Mouse (Mus musculus): Measurements from ENCODE around the gene Usp53. TPM values are rescaled to one million over a fixed set of nuclear protein-coding genes. Genes with fewer than 3 reads are reported as not detected.

Gene Usp53
- 10 to 100 TPM; 28.8 to 28.9 TPM for total RNA-seq (2021)
- long read RNA-seq, experiment 1, full-length matches to known transcripts = 6 of 17 reads
- long read RNA-seq, experiment 1, partial matches to known transcripts = 3 of 17 reads
- long read RNA-seq, experiment 1, other reads (novel, unspliced or antisense) = 8 of 17 reads
- long read RNA-seq, experiment 2, partial matches to known transcripts = 3 of 4 reads
- long read RNA-seq, experiment 2, other reads (novel, unspliced or antisense) = 1 of 4 reads

DNA sequence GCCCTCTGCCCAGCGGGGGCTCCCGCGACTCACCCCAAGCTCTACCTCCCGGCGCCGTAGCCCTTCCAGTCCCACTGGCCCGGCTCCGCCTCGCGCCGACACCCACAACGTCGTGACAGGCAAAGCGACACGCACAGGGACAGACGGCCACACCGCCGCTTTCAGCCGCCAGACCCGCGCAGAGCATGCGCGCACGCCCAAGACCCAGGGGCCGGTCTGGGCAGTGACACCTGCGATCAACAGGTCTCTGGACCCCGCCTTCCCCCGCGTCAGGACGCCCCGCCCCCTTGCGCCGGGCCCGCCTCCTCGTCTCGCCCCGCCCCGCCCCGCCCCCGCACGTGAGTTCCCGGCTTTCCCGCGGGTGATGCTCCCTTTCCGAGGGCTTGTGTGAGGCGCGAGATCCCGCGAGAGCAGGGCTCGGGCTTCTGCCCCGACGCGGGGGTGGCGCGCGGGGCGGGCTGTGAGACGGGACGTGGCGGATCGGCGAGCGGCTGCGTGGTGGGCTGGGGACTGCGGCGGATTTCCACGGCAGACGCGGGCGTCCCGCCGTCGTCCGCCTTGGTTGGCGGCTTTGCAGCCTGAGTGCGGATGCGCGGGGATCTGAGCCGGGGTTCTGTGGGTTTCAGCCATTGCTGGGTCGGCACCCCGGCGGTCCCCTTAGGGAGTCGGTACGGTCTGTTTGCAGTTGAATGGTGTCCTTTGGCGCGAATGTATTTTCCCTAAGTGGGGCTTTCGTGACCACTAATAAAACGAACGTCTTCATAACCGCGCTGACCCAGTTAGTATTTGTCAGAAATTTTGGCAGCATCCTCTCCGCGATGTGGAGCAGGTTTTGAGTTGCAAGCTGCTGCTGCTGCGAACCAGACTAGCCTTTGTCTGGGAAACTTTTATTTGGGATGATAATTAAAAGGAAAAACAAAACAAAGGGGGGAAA is at the start of gene Usp53:
Usp53 (minus strand) TSS at position 262 of the 934 bp plus-strand sequence.
- DNase-seq (ENCODE audit: low spot score in 2 of 2) = peak; percentile 88 to 94

DNA sequence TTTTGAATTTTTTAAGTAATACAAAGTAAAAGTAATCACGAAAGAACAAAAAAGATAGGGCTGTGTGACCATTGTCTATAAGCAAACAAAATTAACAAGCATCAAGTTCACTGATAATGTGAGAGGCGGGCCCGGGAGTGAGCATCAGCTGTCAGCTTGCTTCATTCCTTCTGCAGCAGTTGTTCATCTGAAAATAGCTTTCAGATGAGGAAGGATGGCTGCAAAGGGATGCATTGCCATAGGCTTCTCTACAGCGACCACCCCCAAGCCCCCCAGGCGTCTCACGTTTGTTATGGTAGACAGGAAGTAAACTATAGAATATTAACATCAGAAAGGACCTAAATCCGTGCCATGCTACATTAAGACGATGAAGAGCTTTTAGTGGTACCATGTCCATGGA is 49.5 kb upstream of the Usp53 start:
- no peak for DNase-seq (ENCODE audit: low spot score in 2 of 2)

DNA sequence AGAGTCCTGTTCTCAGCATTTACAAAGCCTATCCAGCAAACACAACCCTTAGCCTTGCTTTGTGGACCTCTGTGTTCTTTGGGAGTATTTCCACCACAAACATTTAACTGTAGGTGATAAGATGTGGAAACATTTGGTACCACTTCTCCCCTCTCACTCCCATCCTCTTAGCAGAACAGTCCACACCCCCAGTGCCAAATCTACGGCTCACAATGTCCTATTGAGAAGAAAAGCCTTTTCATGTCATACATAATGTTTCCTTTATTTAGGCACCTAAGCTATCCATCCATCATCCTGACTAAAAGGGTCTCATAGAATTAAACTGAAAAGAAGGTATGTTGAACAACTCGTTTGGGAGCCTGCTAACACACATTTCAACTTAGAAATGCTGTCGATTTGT is 41.3 kb upstream of the Usp53 start:
- no peak for DNase-seq (ENCODE audit: low spot score in 2 of 2)

DNA sequence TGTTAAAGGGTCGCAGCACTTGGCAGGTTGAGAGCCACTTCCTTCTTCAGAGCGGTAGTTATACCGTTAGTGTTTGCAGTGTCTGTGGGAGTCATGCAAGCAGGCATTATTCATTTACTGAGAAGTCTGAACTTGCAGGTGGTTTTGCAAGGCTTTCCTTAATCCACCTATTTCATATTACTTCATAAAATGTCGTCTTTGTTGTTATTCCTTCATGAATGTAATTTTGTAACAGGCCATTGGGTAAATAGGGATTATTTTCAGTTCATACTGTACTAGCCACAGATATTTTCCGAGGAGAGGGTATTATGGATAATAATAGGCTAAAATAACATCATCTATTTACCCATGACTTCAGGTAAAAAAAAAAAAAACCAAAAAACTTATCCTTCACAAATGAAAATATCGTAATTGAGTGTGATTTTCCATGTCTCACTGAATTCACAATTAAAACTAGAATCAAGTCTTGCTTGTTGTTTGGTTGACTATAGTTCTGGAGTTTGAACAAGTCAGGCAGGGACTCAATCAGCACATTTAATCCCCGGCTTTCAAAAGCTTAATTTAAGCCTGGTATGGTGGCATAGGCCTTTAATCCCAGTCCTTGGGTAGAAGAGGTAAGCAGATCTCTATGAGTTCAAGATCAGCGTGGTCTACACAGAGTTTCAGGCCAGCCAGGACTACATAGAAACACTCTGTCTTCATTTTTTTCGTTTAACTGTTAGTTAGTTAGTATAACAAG is 40.4 kb upstream of the Usp53 start:
- no peak for DNase-seq (ENCODE audit: low spot score in 2 of 2)

DNA sequence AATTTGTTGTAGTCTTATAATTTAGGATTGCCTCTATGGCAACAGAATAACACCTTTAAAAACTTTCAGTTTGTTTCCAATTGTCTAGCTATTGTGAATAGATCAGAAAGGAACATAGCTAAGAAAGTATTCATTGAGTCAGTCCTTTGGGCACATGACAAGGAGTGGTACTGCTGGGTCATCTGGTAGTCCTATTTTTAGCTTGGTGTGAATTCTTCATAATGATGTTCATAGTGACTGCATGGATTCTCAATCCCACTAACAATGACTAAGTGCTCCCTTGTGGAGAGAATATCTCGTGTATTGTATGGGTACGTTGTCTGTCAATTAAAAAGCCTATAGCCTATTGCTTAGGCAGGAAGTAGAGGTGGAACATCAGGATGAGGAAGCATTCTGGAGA is 34.5 kb upstream of the Usp53 start:
- DNase-seq (ENCODE audit: low spot score in 2 of 2) = no peak

DNA sequence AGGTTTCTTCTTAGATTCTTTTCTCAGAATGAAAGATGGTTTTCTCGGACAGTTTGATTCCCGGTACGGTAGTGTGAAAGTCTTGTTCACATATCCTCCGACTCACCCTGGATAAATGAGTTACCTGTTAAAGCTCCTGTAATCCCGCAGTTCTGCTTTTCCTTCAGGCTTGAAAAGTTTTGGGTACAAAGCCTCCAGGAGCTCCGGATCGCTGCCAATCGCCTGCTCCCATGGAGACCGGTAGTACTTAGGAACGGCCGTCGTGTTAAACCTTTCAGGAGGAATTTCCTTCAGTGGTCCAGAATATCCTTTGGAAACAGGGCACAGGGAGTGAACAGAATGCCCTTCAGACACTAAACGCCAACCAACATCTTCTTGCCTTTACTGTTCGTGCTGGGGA is 29.2 kb upstream of the Usp53 start:
- DNase-seq (ENCODE audit: low spot score in 2 of 2) = no peak

DNA sequence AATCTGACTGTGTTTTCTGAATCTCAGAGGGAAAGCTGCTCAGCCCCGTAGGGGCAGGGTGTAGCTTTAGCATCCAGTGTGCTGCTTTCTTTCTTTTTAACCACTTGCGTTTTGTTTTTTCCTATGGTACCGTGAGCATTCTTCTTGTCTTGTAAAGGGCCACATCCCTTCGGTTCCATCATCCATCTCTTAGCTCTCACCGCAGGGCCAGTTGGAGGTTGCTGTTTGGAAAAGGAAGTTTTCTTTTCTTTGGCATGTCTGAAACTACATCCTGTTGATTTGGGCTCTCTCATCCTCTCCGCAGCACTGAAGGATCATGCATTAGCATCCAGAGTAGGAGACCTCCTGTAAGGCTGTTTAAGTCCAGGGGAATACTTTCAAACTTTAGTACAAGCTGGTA is 25.1 kb upstream of the Usp53 start:
- no peak for DNase-seq (ENCODE audit: low spot score in 2 of 2)

DNA sequence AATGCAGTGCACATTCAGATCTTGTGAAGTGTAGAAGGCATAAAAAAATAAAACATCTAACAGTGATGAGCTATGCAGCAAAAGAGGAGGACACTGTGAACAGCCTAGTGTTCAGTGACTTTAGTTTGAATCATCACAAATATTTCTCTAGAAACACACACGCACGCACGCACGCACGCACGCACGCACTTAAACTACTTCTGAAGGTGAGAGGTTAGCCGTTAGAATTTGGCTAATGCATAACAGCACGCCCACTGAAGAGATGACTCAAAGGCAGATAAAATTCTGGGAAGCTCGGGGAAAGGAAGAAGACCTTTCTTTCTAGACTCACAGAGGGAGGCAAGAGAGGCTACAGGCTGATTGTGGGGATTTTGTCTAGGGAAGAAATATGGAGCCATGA is 23.1 kb upstream of the Usp53 start:
- no peak for DNase-seq (ENCODE audit: low spot score in 2 of 2)

DNA sequence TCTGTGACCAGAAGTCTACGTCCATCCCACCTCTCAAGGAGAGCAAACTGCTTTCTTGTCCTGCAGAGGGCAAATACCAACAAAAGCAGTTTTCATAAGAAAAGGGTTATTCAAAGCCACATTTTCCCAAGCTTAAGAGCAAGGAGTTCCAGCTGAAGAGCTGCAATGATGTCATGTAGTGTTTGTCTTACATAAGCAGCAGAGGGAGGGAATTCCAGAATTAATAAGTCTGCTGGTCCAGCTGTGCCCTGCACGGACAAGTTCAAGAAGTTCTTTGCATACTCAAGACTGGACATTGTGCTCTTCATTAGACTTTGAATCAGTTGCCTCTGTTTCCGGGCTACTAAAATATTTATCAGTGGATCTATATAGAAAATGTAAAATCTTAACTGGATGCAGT is 16.7 kb upstream of the Usp53 start:
- no peak for DNase-seq (ENCODE audit: low spot score in 2 of 2)

DNA sequence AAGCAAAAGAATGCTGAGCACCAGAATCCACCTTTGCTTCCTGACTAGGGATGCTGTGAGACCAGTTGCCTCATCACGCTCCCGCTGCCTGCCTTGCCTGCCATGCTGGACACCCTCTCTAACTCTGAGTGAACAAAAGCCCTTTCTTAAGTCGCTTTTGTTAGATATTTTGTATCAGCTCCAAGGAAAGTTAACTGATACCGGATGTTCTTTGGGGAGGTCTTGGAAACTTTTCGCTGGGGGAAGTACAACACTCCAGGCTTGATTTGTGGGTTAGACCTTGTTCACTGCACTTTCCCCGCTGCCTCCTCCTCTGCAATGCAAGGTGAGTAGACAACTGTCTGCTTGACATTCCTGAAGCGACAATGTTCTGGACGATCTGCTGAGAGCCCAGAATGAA is 14.2 kb upstream of the Usp53 start:
- no peak for DNase-seq (ENCODE audit: low spot score in 2 of 2)

DNA sequence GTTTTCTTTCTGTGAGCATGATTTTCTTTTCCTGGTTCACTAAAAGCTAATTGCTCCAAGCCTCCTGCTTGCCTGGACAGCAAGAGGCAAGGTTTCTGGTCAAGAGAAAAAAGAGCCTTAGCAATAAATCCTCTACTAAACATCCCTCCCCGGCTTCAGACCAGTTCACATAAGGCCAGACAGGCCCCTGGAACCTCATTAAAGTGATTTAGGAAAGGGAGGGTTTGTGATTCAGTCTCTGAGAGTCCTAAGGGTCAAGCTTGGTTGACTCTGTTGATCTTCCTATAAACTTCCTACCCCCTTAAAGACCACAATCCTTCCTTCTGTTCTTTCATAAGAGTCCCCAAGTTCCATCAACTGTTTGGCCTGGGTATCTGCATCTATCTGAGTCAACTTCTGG is 12.7 kb upstream of the Usp53 start:
- DNase-seq (ENCODE audit: low spot score in 2 of 2) = no peak

DNA sequence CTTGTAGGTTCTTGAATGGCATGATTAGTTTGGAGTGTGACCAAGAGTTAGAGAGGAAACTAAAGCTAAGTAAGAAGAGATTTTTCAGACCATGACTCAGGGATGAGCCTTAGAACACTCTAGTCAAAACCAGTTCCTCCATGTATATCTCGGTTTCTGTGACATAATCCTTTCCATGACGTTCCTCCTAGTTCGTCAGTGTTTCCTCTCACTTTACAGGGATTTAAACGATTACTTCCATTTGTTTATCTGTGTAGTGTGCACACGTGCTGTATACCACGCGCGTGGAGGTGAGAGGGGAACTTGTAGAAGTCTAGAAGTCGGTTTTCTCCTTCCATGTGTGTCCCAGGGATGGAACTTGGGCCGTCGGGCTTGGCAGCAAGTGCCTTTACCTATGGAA is 2.6 kb upstream of the Usp53 start:
- no peak for DNase-seq (ENCODE audit: low spot score in 2 of 2)

DNA sequence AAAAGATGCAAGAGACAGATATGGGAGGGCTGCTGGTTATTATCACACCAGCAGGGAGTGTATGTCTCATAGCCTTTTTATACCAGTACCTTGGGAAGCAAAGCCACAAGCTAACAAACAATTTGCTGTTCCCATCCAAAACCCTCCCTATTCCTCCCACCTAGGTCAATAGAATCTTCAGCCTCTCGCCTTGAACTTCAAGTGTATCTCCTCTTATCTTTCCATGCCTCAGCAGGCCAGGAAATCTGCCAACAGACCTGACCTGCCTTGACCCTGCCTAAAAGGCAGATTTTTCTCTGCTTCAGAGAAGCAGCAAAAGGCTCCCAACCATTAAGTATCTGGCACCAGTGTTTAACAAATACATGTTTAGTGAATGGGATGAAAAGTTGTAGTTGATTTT is 2.1 kb upstream of the Usp53 start:
- DNase-seq (ENCODE audit: low spot score in 2 of 2) = no peak

DNA sequence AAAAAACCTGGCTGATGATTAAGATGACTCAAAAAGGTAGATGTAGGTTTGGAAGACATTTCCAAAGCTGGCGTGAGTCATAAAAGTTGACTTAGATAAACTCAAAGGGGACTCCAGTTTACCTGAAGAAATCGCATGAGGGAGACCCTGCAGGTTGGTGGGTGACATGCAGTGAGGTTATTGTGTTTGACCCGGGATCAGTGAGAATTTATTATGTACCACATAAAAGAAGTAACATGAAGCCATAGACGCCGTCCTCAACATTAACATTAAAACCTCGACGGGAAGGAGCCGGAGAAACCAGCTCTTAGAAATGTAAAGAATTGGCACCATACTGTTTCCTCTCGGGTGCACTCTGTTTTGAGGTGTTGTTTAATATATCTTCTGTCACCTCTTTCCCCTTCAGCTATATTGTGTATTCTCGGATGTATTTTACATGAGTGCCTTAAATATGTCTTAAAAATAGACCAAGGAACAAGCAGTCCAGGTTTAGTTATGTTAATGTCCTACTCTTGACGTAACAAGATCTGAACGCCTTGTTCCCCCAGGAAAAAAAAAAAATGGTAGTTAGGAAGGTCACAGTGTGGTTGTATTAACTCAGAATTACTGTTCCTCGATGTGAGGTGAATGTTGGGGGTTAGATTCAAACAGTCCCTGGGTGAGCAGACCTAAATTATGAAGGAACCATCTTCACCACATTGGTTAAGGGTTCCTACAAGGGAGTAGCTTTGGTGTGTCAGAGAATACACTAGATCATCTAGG is 1.1 kb upstream of the Usp53 start:
- DNase-seq (ENCODE audit: low spot score in 2 of 2) = no peak

DNA sequence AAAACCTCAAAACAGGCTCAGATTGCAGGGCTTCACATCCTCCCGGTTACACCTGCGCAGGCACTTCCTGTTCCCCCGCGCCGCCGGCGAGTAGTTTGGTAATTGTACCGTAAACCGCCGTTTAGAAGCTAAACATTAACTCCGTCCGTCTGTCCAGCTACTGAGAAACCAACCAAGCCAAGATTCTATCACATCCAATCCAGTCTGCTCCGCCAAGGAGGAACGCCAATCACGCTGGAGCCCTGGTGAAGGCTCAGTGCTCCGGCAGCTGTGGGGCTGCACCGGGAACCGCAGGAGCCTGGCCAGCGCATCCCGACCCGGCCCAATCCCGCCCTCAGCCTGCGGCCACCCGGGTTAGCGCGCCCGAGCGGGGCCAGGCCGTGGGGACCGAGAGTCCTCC is 461 bp downstream of the Usp53 start:
- DNase-seq (ENCODE audit: low spot score in 2 of 2) = peak in 1 of 2 experiments; percentile 38

DNA sequence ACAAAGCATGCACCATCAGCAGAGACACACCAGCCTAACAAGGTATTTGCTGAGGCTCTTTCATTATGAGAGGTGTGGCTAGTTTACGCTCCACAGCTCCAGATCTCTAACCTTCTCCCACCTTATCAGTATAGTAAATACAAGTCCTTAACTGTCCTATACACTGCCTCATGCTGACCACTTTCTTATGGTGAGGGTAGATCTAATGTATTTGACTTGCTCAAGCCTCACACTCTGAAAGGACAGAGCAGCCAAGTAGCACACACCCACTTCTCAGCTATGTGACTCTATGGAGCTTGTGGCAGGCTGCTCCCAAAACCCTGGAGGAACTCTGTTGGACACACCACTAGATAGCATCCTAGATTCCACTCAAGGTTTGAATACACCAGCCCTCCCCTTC is 8.3 kb downstream of the Usp53 start:
- no peak for DNase-seq (ENCODE audit: low spot score in 2 of 2)

DNA sequence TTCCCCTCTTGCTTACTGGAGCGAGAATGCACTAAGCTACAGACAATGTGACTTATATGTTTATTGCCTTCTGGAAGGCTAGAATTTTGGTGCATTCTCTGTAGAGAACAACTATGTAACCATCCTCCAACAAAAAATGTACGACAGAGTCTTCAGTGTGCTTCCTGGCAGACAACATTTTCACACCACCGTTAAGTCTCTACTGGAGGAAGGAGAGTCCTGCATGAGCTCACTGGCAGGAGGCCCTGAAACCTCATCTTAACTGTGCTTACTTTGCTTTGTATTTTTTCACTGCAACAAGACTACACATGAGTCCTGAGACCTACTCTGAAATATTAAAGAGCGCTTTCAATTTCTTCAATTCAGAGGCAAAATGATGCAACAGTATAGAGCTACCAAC is 8.9 kb downstream of the Usp53 start:
- peak; percentile 19 to 38 for DNase-seq (ENCODE audit: low spot score in 2 of 2)

DNA sequence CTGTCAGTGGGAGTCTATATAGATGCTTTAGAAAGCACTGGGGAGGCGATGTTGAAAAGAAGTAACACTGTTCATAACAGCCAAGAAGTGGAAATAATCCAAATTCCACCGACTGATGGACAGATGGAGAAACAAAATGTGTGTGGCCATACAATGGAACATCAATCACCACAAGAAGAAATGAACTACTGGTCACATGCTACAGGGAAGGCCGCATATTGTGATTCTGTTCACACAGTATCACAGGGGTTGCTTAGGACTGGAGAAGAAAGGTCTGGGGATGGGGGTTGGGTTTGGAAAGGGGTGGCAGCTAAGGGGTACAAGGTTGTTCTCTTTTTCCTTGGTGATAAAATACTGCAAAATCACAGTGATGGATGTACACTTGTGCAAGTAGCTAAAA is 9.5 kb downstream of the Usp53 start:
- DNase-seq (ENCODE audit: low spot score in 2 of 2) = no peak

DNA sequence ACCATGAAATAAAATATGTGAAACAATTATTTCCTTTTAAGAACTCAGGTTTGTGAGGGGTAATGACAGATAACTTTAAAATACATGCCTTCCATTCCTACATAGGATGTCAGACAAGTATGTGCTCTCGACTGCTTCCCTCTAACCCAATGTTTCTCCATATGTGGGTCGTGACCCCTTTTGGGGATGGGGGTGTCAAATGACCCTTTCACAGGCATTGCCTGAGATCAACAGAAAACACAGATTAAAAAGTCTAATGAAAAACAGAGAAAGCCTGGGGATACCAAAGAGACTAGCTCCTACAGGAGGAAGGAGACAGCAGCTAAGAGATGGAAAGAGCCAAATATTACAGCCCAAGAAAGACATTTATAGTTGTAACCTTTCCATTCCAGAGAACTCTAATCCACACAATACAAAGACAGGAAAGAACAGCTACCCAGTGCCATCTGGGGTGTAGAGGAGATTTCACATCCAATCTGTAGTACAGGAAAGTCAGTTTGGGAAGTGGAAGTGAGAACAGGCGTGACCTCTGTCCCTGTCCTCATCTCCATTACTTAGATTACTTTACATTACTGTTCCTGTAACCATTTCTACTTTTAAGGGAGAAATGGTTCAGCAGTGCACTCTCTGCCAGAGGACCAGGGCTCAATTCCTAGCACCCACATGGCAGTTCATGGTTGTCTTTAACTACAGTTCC is 12.0 kb downstream of the Usp53 start:
- DNase-seq (ENCODE audit: low spot score in 2 of 2) = no peak

DNA sequence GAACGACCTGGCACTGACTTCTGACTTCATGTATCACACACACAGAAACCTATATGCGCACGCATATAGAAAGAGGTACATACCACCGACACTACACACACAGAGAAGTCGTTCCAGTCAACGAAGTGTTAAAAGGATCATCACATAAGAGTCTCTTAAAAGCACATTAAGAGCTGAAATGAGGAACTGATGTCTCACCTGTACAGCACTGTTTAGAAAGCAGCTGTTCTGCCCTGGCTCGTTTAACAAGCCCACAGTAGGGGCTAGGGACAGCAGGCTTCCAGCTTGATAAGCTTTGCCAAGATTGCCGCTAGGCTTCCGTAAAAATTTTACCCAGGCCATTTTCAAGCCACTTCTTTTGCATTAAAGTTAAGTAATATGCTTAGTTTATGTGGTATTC is 15.9 kb downstream of the Usp53 start:
- no peak for DNase-seq (ENCODE audit: low spot score in 2 of 2)

DNA sequence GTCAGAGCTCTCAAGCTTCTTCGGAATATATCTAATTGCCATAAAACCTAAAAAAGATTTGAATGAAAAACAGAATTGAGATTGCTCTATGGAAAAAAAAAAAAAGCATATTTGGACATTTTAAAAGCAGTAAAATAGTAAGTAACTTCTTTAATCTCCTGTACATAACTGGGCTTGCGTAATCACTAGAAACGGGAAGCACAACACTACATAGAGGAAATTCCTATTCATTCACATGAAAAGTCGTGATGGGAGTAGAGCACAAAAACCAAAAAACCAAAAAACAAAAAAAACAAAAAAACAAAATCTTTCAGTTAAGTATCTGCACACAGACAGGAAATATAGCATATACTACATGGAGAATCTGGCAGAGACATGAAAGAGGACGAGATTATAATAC is 20.0 kb downstream of the Usp53 start:
- DNase-seq (ENCODE audit: low spot score in 2 of 2) = no peak
